Mouse (Mus musculus) forebrain, embryonic 16.5 days (tissue): ENCODE measurements around the gene Timm23. TPM values are rescaled to one million over a fixed set of nuclear protein-coding genes. Genes with fewer than 3 reads are reported as not detected.
"Not testable (repeated sequence)": the region's sequence is repeated elsewhere in the genome, so short reads cannot be mapped to it uniquely, and the experiment has no call there.

Source experiments
- ATAC-seq: fragments of 200-750 bp; cut with Nextera tagmentation; 2 replicates; pipeline ENCODE4 v1.8.0; 2017; ENCODE audit warnings: mild to moderate bottlenecking, moderate library complexity
- H3K27ac ChIP-seq: fragments of 300-500 bp; sonication (generic); 2 replicates; pipeline ENCODE4 v1.5.1; 2014; ENCODE audit warnings: low read length, control low read depth
- H3K27me3 ChIP-seq: fragments of 300-500 bp; sonication (generic); replicated peaks from 2 replicates; pipeline ENCODE4 v1.6.1; 2014; ENCODE audit warnings: low read length; ENCODE audit not compliant: control insufficient read depth, insufficient read depth
- H3K36me3 ChIP-seq: fragments of 300-500 bp; sonication (generic); 2 replicates; pipeline ENCODE4 v1.6.1; 2014; ENCODE audit not compliant: control insufficient read depth, insufficient read depth
- H3K4me1 ChIP-seq: fragments of 300-500 bp; sonication (generic); replicated peaks from 2 replicates; pipeline ENCODE4 v1.6.1; 2014; ENCODE audit warnings: low read length; ENCODE audit not compliant: control insufficient read depth, insufficient read depth
- H3K4me2 ChIP-seq: fragments of 300-500 bp; sonication (generic); 2 replicates; pipeline ENCODE4 v1.6.1; 2014; ENCODE audit warnings: mild to moderate bottlenecking, low read length, control low read depth
- H3K4me3 ChIP-seq: fragments of 300-500 bp; sonication (generic); replicated peaks from 2 replicates; pipeline ENCODE4 v1.5.1; 2014; ENCODE audit warnings: mild to moderate bottlenecking, low read length, control low read depth
- H3K9ac ChIP-seq: fragments of 300-500 bp; sonication (generic); replicated peaks from 2 replicates; pipeline ENCODE4 v1.6.1; 2014; ENCODE audit warnings: low read depth, low read length, control low read depth
- H3K9me3 ChIP-seq: fragments of 300-500 bp; sonication (generic); 2 replicates; pipeline ENCODE4 v1.6.1; 2016; ENCODE audit warnings: low read length; ENCODE audit not compliant: control insufficient read depth
- WGBS: fragments of 180-500 bp; shearing (Covaris S2); extraction: QIAGEN DNeasy Blood & Tissue Kit; methylation state at CpG from one replicate; pipeline ENCODE4 v1.1.7; 2014; 5-methylcytosine and 5-hydroxymethylcytosine counted together
- polyA plus RNA-seq: library from polyadenylated mRNA; unstranded; fragments of >200 nt; fragmentation: Nextera tagmentation; extraction: Ambion mirVana; gene quantifications from 2 replicates; pipeline ENCODE4 v1.2.1, GENCODE M21; 2015

The Timm23 gene
- polyA plus RNA-seq, 1 experiment from 2014 or later, result 221 TPM

- Histone ChIP-seq H3K36me3 (peaks cover 25% of the 10 kb centered on the region), H3K4me3 (no peak overlapping the region), H3K27me3 (no peaks in the 10 kb centered on the region), H3K9ac (no peak overlapping the region), H3K27ac (no peak overlapping the region), H3K4me1 (no peaks in the 10 kb centered on the region), H3K9me3 (no peaks in the 10 kb centered on the region), H3K4me2 (no peak overlapping the region)
- WGBS, result 96% methylated on average over 5 of the region's 5 CpGs
- ATAC-seq, result no peak
These were observed 9.8 kb downstream of the Timm23 start for GRCm38 (mm10) chr14:32191926-32192325.

- Histone ChIP-seq H3K27me3 (no peaks in the 10 kb centered on the region), H3K4me2 (no peak overlapping the region), H3K27ac (no peak overlapping the region), H3K9ac (no peak overlapping the region), H3K9me3 (no peaks in the 10 kb centered on the region), H3K4me3 (no peak overlapping the region), H3K4me1 (no peaks in the 10 kb centered on the region), H3K36me3 (peaks cover 25% of the 10 kb centered on the region)
- ATAC-seq, result no peak
- WGBS, result 93% methylated on average over 6 of the region's 6 CpGs
These were observed 10.9 kb downstream of the Timm23 start for GRCm38 (mm10) chr14:32190627-32191391.

GRCm38 (mm10) chr14:32183846-32184245 is 17.9 kb downstream of the Timm23 start:
- Histone ChIP-seq H3K36me3 (peaks cover 33% of the 10 kb centered on the region), H3K4me2 (no peak overlapping the region), H3K9ac (no peak overlapping the region), H3K4me3 (no peak overlapping the region), H3K4me1 (no peaks in the 10 kb centered on the region), H3K9me3 (no peaks in the 10 kb centered on the region), H3K27me3 (no peaks in the 10 kb centered on the region), H3K27ac (no peak overlapping the region)
- 92% methylated on average over 4 of the region's 4 CpGs for WGBS
- no peak for ATAC-seq

- H3K36me3 ChIP-seq, result peaks cover 25% of the 10 kb centered on the region
These were observed 20.8 kb downstream of the Timm23 start for GRCm38 (mm10) chr14:32180861-32181260.

GRCm38 (mm10) chr14:32179393-32180195 is 22.1 kb downstream of the Timm23 start:
- Histone ChIP-seq H3K4me3 (no peak overlapping the region), H3K27ac (no peak overlapping the region), H3K4me2 (no peak overlapping the region), H3K27me3 (no peaks in the 10 kb centered on the region), H3K9ac (no peak overlapping the region), H3K4me1 (no peaks in the 10 kb centered on the region), H3K36me3 (peaks cover 25% of the 10 kb centered on the region), H3K9me3 (no peaks in the 10 kb centered on the region)
- WGBS, result 92% methylated on average over 10 of the region's 10 CpGs
- ATAC-seq, result no peak

More at GRCm38 (mm10) chr14:32180861-32181260, 20.8 kb downstream of the Timm23 start:
- Histone ChIP-seq H3K4me2 (no peak overlapping the region), H3K9me3 (no peaks in the 10 kb centered on the region), H3K4me1 (no peaks in the 10 kb centered on the region), H3K27me3 (no peaks in the 10 kb centered on the region), H3K4me3 (no peak overlapping the region), H3K9ac (no peak overlapping the region), H3K27ac (no peak overlapping the region)
- WGBS, result 89% methylated on average over 6 of the region's 6 CpGs
- ATAC-seq, result no peak

- ATAC-seq, H3K9me3 ChIP-seq, H3K4me3 ChIP-seq, H3K4me1 ChIP-seq, H3K4me2 ChIP-seq, H3K9ac ChIP-seq, H3K27me3 ChIP-seq, H3K27ac ChIP-seq: not testable (repeated sequence)
- 92% methylated on average over 4 of the region's 5 CpGs for WGBS
- H3K36me3 ChIP-seq, result peaks cover 26% of the 10 kb centered on the region
These were observed 25.1 kb downstream of the Timm23 start for GRCm38 (mm10) chr14:32176590-32176989.

- H3K9me3 ChIP-seq, result no peaks in the 10 kb centered on the region
- no peak for ATAC-seq
- H3K4me2 ChIP-seq, result no peak overlapping the region
- WGBS, result 89% methylated on average over 2 of the region's 2 CpGs
- H3K27ac ChIP-seq, result no peak overlapping the region
- H3K9ac ChIP-seq, result no peak overlapping the region
- H3K36me3 ChIP-seq, result peaks cover 19% of the 10 kb centered on the region
- no peaks in the 10 kb centered on the region for H3K27me3 ChIP-seq
- no peak overlapping the region for H3K4me3 ChIP-seq
- H3K4me1 ChIP-seq, result no peaks in the 10 kb centered on the region
These were observed 26.4 kb downstream of the Timm23 start for GRCm38 (mm10) chr14:32175310-32175709.

- Histone ChIP-seq H3K27ac (no peak overlapping the region), H3K36me3 (peaks cover 11% of the 10 kb centered on the region), H3K9me3 (no peaks in the 10 kb centered on the region), H3K4me1 (peaks cover 7% of the 10 kb centered on the region), H3K9ac (no peak overlapping the region), H3K4me2 (no peak overlapping the region), H3K4me3 (no peak overlapping the region), H3K27me3 (no peaks in the 10 kb centered on the region)
- 79% methylated on average over 4 of the region's 4 CpGs for WGBS
- no peak for ATAC-seq
These were observed 31.6 kb downstream of the Timm23 start for GRCm38 (mm10) chr14:32170137-32170536.

- no peaks in the 10 kb centered on the region for H3K27me3 ChIP-seq
- peaks cover 6% of the 10 kb centered on the region for H3K36me3 ChIP-seq
- no peaks in the 10 kb centered on the region for H3K9me3 ChIP-seq
- H3K4me3 ChIP-seq, result no peak overlapping the region
- no peak for ATAC-seq
- no peak overlapping the region for H3K9ac ChIP-seq
- no peak overlapping the region for H3K4me2 ChIP-seq
- H3K27ac ChIP-seq, result no peak overlapping the region
- H3K4me1 ChIP-seq, result peaks cover 8% of the 10 kb centered on the region
- WGBS, result 76% methylated on average over 3 of the region's 3 CpGs
These were observed 33.0 kb downstream of the Timm23 start for GRCm38 (mm10) chr14:32168653-32169231.
